Mouse (Mus musculus) midbrain, embryonic 15.5 days (tissue): ENCODE measurements around the gene Hoxc5. TPM values are rescaled to one million over a fixed set of nuclear protein-coding genes. Genes with fewer than 3 reads are reported as not detected.

Source experiments
- ATAC-seq: fragments of 200-750 bp; cut with Nextera tagmentation; replicated peaks from 2 replicates; pipeline ENCODE4 v1.8.0; 2017; ENCODE audit warnings: moderate TSS enrichment
- H3K27ac ChIP-seq: fragments of 300-500 bp; sonication (generic); 2 replicates; pipeline ENCODE4 v1.5.1; 2015; ENCODE audit warnings: mild to moderate bottlenecking, inconsistent platforms
- H3K27me3 ChIP-seq: fragments of 300-500 bp; sonication (generic); replicated peaks from 2 replicates; pipeline ENCODE4 v1.6.1; 2015; ENCODE audit warnings: inconsistent platforms
- H3K36me3 ChIP-seq: fragments of 300-500 bp; sonication (generic); replicated peaks from 2 replicates; pipeline ENCODE4 v1.6.1; 2015; ENCODE audit warnings: inconsistent platforms
- H3K4me1 ChIP-seq: fragments of 300-500 bp; sonication (generic); 2 replicates; pipeline ENCODE4 v1.6.1; 2015; ENCODE audit warnings: inconsistent platforms
- H3K4me2 ChIP-seq: fragments of 300-500 bp; sonication (generic); 2 replicates; pipeline ENCODE4 v1.6.1; 2015; ENCODE audit warnings: inconsistent platforms, mild to moderate bottlenecking, moderate library complexity
- H3K4me3 ChIP-seq: fragments of 300-500 bp; sonication (generic); 2 replicates; pipeline ENCODE4 v1.5.1; 2015; ENCODE audit warnings: mild to moderate bottlenecking, inconsistent platforms
- H3K9ac ChIP-seq: fragments of 300-500 bp; sonication (generic); 2 replicates; pipeline ENCODE4 v1.6.1; 2015; ENCODE audit warnings: mild to moderate bottlenecking, inconsistent platforms
- H3K9me3 ChIP-seq: fragments of 300-500 bp; sonication (generic); 2 replicates; pipeline ENCODE4 v1.6.1; 2016; ENCODE audit warnings: inconsistent platforms
- WGBS: fragments of 180-500 bp; shearing (Covaris S2); methylation state at CpG from one replicate; pipeline ENCODE4 v1.1.7; 2015; ENCODE audit warnings: mixed read lengths; 5-methylcytosine and 5-hydroxymethylcytosine counted together
- polyA plus RNA-seq: library from polyadenylated mRNA; unstranded; fragments of >200 nt; fragmentation: Nextera tagmentation; extraction: Ambion mirVana; gene quantifications from 2 replicates; pipeline ENCODE4 v1.2.1, GENCODE M21; 2015

The Hoxc5 gene
- polyA plus RNA-seq, 1 experiment from 2014 or later, result not detected

- Histone ChIP-seq H3K9me3 (no peaks in the 10 kb centered on the region), H3K9ac (no peak overlapping the region), H3K27ac (no peak overlapping the region), H3K36me3 (no peaks in the 10 kb centered on the region), H3K27me3 (peaks cover 99% of the 10 kb centered on the region), H3K4me3 (no peak overlapping the region), H3K4me2 (no peak overlapping the region), H3K4me1 (peaks cover 11% of the 10 kb centered on the region)
- WGBS, result 12% methylated on average over 2 of the region's 2 CpGs
- ATAC-seq, result no peak
Measured at GRCm38 (mm10) chr15:103001370-103001769, 34.1 kb downstream of the Hoxc5 start.

- Histone ChIP-seq H3K4me1 (peaks cover 11% of the 10 kb centered on the region), H3K36me3 (no peaks in the 10 kb centered on the region), H3K9me3 (no peaks in the 10 kb centered on the region), H3K9ac (no peak overlapping the region), H3K4me3 (no peak overlapping the region), H3K27ac (no peak overlapping the region), H3K27me3 (peaks cover 100% of the 10 kb centered on the region), H3K4me2 (no peak overlapping the region)
- no peak for ATAC-seq
- 5% methylated on average over 4 of the region's 4 CpGs for WGBS
Measured at GRCm38 (mm10) chr15:103002156-103002555, 34.9 kb downstream of the Hoxc5 start.

- Histone ChIP-seq H3K4me3 (no peak overlapping the region), H3K27ac (no peak overlapping the region), H3K36me3 (no peaks in the 10 kb centered on the region), H3K27me3 (peaks cover 100% of the 10 kb centered on the region), H3K9ac (no peak overlapping the region), H3K9me3 (no peaks in the 10 kb centered on the region), H3K4me1 (peaks cover 11% of the 10 kb centered on the region), H3K4me2 (no peak overlapping the region)
- WGBS, result 4% methylated on average over 13 of the region's 13 CpGs
- no peak for ATAC-seq
Measured at GRCm38 (mm10) chr15:103002821-103003448, 35.7 kb downstream of the Hoxc5 start.

GRCm38 (mm10) chr15:103005308-103005707 lies 38.1 kb downstream of the Hoxc5 start:
- H3K9me3 ChIP-seq, result no peaks in the 10 kb centered on the region
- no peak overlapping the region for H3K4me2 ChIP-seq
- no peak overlapping the region for H3K9ac ChIP-seq

GRCm38 (mm10) chr15:103005797-103006196 lies 38.6 kb downstream of the Hoxc5 start:
- ATAC-seq, result no peak
- H3K27ac ChIP-seq, result no peak overlapping the region
- H3K4me2 ChIP-seq, result no peak overlapping the region
- H3K27me3 ChIP-seq, result peaks cover 100% of the 10 kb centered on the region
- no peak overlapping the region for H3K9ac ChIP-seq
- H3K4me1 ChIP-seq, result no peaks in the 10 kb centered on the region
- no peaks in the 10 kb centered on the region for H3K36me3 ChIP-seq
- H3K4me3 ChIP-seq, result no peak overlapping the region
- no peaks in the 10 kb centered on the region for H3K9me3 ChIP-seq
- 2% methylated on average over 5 of the region's 5 CpGs for WGBS

More at GRCm38 (mm10) chr15:103005308-103005707, 38.1 kb downstream of the Hoxc5 start:
- H3K36me3 ChIP-seq, result no peaks in the 10 kb centered on the region
- no peak for ATAC-seq
- H3K4me3 ChIP-seq, result no peak overlapping the region
- no peak overlapping the region for H3K27ac ChIP-seq
- no peaks in the 10 kb centered on the region for H3K4me1 ChIP-seq
- peaks cover 100% of the 10 kb centered on the region for H3K27me3 ChIP-seq
- under 1% methylated on average over 17 of the region's 17 CpGs for WGBS

- Histone ChIP-seq H3K4me1 (no peaks in the 10 kb centered on the region), H3K4me2 (no peak overlapping the region), H3K9ac (no peak overlapping the region), H3K36me3 (no peaks in the 10 kb centered on the region), H3K27ac (no peak overlapping the region), H3K9me3 (no peaks in the 10 kb centered on the region), H3K4me3 (no peak overlapping the region), H3K27me3 (peaks cover 100% of the 10 kb centered on the region)
- ATAC-seq, result no peak
- 15% methylated on average over 1 of the region's 1 CpGs for WGBS
Measured at GRCm38 (mm10) chr15:103006326-103006725, 39.1 kb downstream of the Hoxc5 start.

GRCm38 (mm10) chr15:103009265-103010111 lies 42.2 kb downstream of the Hoxc5 start:
- no peaks in the 10 kb centered on the region for H3K36me3 ChIP-seq
- H3K27me3 ChIP-seq, result peaks cover 98% of the 10 kb centered on the region
- H3K27ac ChIP-seq, result no peak overlapping the region
- no peak overlapping the region for H3K9ac ChIP-seq
- no peak overlapping the region for H3K4me3 ChIP-seq
- H3K4me2 ChIP-seq, result no peak overlapping the region
- peaks cover 7% of the 10 kb centered on the region; the same call in 1 of the 2 replicates for H3K4me1 ChIP-seq
- no peaks in the 10 kb centered on the region for H3K9me3 ChIP-seq
- no peak for ATAC-seq
- 1% methylated on average over 27 of the region's 27 CpGs for WGBS

GRCm38 (mm10) chr15:103010112-103010846 lies 43.0 kb downstream of the Hoxc5 start:
- ATAC-seq, result no peak
- H3K4me2 ChIP-seq, result no peak overlapping the region
- H3K9me3 ChIP-seq, result no peaks in the 10 kb centered on the region
- peaks cover 98% of the 10 kb centered on the region for H3K27me3 ChIP-seq
- no peak overlapping the region for H3K9ac ChIP-seq
- no peaks in the 10 kb centered on the region for H3K36me3 ChIP-seq
- no peak overlapping the region for H3K27ac ChIP-seq
- no peak overlapping the region for H3K4me3 ChIP-seq
- H3K4me1 ChIP-seq, result peaks cover 7% of the 10 kb centered on the region; the same call in 1 of the 2 replicates
- WGBS, result under 1% methylated on average over 31 of the region's 31 CpGs

- Histone ChIP-seq H3K27ac (no peak overlapping the region), H3K4me2 (no peak overlapping the region)
- WGBS, result 1% methylated on average over 28 of the region's 28 CpGs
Measured at GRCm38 (mm10) chr15:103010847-103011555, 43.8 kb downstream of the Hoxc5 start.

GRCm38 (mm10) chr15:103011928-103012486 lies 44.8 kb downstream of the Hoxc5 start:
- Histone ChIP-seq H3K4me3 (no peak overlapping the region), H3K9me3 (no peaks in the 10 kb centered on the region), H3K4me1 (peaks cover 7% of the 10 kb centered on the region; the same call in 1 of the 2 replicates), H3K27ac (no peak overlapping the region), H3K4me2 (no peak overlapping the region), H3K9ac (no peak overlapping the region), H3K27me3 (peaks cover 98% of the 10 kb centered on the region), H3K36me3 (no peaks in the 10 kb centered on the region)
- ATAC-seq, result no peak
- WGBS, result 2% methylated on average over 26 of the region's 26 CpGs

More at GRCm38 (mm10) chr15:103010847-103011555, 43.8 kb downstream of the Hoxc5 start:
- Histone ChIP-seq H3K9ac (no peak overlapping the region), H3K4me3 (no peak overlapping the region), H3K27me3 (peaks cover 98% of the 10 kb centered on the region), H3K9me3 (no peaks in the 10 kb centered on the region), H3K36me3 (no peaks in the 10 kb centered on the region), H3K4me1 (peaks cover 7% of the 10 kb centered on the region; the same call in 1 of the 2 replicates)
- ATAC-seq, result no peak

- Histone ChIP-seq H3K27me3 (peaks cover 98% of the 10 kb centered on the region), H3K4me3 (no peak overlapping the region), H3K9ac (no peak overlapping the region), H3K9me3 (no peaks in the 10 kb centered on the region), H3K4me1 (peaks cover 7% of the 10 kb centered on the region; the same call in 1 of the 2 replicates), H3K36me3 (no peaks in the 10 kb centered on the region), H3K27ac (no peak overlapping the region), H3K4me2 (peak overlapping the region; percentile 29)
- 3% methylated on average over 17 of the region's 17 CpGs for WGBS
- no peak for ATAC-seq
Measured at GRCm38 (mm10) chr15:103013238-103013984, 46.2 kb downstream of the Hoxc5 start.
